Mouse (Mus musculus) cerebellum, postnatal 10 days (tissue): ENCODE data around the gene 4930502E18Rik.
"Not testable (repeated sequence)": the region's sequence is repeated elsewhere in the genome, so short reads cannot be mapped to it uniquely, and the experiment has no call there.

Experiments used
- DNase-seq, 2 experiments: peaks; one replicate each; pipeline ENCODE4 v3.0.0; 2021; ENCODE audit warnings: mixed read lengths in 2 of 2

4930502E18Rik gene

DNA sequence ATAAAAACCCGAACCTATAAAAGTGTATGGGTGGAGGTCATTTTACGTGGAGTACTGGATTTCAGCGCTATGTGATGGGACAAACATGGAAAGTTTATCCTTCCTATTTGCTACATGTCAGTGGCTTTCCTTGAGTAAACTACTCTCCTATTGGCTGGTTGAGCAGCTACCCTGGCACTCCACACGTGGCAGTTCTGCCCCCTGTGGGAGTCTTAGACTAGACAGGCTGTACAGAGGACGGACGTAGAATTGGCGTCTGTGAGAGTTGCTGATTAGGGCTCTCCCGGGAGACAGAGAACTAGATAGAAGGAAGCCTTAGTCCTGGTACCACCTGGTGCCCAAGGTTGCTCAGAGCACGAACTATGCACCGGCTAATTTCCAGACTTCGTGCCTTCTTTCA, at the start of gene 4930502E18Rik:
4930502E18Rik (plus strand) TSS at position 231 of the 400 bp plus-strand sequence.
- DNase-seq: no peak

DNA sequence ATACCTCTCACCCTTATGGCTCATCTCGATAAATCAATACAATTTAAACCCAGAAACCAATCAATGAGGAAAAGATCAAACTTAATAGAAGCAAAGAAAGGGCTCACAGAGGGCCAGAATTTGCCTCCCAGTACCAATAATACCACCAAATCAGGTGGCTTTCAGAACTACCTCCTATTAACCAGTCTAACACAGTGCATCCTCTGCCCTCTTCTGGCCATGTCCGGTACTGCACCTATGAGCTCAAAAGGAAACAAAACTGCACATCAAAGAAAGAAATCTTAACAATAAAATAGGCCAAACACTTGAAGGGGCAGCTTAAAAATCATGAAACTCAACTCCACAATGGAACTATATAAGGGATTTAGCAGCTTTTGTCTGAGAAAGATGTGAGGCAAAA, 47.7 kb upstream of the 4930502E18Rik start:
- DNase-seq: peak; percentile 74 to 86

DNA sequence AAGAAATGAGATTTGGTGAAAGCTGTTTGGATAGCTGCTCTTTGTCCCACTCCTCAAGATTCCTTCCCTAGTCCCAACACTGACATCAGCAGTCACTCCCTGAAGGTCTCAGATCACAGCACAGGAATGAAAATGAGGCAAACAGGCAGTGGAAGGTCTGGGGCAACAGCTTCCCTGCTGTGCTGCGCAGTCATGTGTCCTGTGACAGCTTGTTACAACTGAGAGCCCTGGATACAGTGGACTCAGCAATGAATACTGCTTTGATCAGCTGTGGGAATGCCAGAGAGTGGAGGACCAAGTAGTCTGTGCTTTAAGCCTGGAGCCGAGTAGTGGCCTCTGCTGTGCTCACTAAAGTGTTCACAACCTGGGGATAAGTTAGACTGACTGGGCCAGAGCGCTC, 42.0 kb upstream of the 4930502E18Rik start:
- not testable (repeated sequence) for DNase-seq

DNA sequence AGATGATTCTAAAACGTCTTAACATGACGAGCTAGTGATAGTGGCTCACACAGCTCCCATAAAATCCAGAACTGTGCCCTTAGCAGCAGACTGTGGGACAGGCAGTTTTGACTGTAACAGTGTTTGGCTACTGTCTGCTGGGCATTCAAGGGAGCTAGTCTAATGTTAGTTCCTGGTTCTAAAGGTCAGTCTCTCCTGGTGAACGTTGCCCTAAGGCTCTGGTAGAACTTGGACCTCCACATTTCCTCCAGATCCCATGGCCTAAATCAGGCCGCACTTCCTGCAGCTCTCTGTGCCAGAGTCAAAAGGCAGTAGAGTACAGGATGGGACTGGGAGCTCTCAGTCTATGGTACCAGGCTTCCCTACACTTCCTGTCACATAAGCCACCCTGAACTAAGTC, 40.0 kb upstream of the 4930502E18Rik start:
- not testable (repeated sequence) for DNase-seq

DNA sequence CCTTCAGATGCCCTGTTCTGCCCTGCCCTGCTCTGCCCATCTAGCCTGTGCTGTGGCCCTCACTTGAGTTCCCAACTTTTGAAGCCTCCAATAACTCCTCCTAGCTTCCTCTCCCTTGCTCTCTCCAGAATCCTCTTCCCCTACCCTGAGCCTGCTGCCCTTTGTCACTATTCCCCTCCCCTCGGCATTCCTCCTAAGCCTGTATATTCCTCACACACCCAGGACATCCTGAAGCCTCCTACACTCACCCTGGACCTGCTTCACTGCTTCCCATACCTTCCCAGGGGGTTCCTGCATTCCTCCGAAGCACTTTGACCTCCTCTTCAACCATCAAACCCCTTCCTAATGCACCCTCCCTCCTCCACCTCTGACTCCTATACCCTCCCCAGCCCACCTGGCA, 32.6 kb upstream of the 4930502E18Rik start:
- no peak for DNase-seq

DNA sequence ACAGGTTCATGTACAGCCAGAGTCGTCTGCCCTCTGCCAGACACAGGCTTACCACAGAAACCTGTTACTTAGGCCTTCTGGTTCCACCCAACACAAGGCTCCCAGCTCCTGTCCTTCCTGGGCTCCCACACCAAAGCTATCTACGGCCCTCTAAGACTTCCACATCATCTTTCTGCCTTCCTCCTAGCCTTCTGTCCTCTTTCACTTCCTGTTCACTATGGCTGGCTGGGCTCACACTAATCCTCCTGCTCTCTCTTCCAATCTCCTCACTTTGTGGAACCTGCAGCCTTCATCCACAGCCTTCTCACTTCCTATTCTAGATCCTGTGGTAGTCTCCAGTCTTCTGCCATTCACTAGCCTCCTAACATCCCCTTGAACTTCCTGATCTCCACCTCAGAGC, 31.5 kb upstream of the 4930502E18Rik start:
- no peak for DNase-seq

DNA sequence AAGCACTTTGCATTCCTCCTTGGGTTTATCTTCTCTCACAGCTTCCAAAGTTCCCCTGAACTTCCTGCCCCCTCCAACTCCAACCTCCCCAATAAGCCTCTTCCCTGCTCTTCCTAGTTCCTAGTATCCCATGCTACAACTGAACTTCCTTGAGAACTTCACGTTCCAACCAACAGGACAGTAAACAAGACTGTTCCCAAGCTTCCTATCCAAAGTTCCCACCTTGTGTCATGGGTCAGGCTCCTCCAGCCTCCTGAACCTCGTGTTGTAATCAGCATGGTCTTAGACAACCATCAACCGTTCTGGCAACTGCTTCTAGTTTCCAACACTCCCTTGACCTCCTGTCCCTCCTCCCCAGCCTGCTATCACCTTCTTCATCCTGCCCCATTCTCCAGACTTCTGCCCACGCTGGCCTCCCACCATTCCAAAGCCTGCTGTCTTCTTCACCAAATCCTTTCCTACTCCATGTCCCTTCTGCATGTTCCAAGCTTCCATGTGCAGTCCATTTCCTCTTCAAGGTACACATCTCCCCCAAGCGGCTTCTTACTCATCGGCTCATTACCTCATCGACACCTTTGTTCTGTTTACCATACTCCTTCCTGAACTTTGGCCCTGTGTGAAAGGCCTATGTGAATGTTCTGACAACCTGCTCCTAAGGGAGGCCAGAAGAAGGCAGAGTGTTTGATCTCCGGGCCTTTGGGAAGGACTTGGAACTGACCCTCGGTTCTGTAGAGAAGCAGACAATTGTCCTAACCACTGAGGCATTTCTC, 30.4 kb upstream of the 4930502E18Rik start:
- no peak for DNase-seq

DNA sequence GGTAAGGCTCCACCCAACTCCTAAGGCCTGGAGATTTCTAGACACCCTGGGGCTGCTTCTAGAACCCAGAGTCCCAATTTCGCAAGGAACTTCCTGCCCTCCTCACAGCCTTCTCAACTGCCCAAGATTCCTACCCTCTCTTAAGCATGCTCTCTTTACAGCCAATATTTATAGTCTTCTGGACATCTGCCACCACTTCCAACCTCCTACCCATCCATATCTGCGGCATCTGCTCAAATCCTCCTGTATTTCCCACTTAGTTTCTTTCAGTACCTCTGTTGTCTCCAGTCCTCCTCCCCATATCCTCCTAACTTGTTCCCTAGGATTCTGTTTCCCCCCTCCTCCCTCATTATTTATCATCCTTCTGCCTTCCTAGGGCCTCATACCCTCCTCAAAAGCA, 25.4 kb upstream of the 4930502E18Rik start:
- no peak for DNase-seq

DNA sequence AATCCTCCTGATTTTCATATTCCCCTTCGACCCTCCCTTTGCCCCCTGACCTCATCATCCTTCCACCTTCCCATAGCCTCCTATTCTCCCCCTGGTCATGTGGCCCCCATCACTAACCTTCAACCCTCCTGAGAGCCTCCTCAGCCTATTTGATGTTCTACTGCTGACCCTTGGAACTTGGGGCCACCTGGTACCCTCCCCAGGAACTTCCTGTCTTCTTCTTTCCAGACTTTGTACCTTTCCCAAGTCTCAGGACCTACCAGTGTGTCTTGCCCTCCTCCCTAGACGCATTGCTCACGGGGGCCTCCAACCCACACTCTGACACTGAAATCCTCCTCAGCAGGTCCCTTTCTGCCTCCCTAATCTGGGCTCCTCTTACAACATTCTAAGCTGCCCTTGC, 22.0 kb upstream of the 4930502E18Rik start:
- DNase-seq: no peak

DNA sequence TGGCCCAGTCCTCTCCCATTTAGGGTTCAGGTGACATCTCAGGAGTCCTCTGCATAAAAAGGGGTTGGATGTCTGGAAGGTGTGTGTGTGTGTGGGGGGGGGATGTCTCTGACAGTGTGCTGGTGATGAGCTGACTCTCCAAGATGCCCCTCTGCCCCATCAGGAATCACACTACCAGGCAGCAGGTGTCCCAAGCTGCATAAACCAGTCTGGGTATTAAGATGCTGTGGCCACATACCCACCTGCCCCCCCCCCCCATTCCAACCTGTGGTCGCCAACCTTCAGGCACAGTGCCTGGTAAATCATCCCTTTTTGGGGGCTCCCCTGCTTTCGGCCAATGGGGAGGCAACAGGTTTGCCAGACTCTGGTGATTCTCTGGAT, 8.7 kb upstream of the 4930502E18Rik start:
- DNase-seq: no peak

DNA sequence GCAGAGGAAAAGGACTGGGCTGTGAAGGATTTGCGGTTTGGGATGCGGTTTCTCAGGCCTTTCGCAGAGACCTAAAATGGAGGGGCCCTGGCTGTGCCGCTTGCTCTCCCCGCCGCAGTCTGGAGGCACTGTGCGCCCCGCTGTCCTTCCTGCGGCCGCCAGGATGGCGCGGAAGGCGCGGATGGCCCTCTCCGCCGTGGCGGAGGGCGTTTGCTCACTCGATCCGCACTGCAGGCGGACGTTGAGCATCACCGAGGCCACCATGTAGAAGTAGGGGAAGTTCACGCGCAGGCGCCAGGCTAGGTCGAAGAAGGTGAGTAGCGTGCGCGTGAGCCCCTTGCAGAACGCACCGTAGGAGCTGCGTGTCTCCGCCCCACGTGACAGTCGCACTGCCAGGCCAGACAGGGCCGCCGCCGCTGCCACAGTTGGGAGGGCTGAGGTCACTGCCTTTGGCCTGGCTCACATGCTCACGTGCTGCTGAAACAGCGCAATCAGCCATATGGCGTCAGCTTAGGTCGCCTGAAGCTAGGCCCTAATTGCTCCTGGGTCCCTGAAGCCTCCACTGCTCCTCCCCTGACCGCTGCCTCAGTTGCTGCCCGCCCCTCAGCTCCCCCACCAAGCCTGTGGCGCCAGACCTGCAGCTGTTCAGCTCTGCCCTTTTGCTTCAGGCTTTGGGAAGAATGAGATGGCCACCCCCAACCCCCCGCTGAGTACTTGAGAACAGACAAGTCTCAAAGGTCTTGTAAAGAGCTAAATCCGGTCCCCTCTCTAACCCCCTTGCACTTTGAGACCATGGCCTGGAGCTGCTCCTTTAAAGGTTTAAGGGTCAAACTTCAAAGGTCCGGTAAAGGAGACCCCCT, 8.1 kb upstream of the 4930502E18Rik start:
- DNase-seq: peak; percentile 76 to 78

DNA sequence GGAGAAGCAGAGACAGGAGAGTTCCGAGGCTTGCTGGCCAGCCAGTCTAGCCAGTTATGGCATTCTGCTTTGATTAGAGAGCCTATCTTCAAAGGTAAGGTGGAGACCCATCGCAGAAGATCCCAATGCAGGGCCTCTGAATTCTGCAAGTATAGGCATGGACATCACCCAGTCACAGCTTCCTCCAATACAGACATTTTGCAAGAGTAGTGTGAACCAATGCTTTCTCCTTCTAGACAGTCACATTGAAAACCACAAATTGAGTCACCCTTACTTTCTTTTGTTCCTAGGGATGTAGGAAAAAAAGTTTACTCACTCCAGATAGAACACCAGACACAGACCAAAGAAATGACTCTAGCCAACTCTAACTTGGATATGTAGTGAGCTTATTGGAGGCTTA, 4.3 kb downstream of the 4930502E18Rik start:
- DNase-seq: no peak

DNA sequence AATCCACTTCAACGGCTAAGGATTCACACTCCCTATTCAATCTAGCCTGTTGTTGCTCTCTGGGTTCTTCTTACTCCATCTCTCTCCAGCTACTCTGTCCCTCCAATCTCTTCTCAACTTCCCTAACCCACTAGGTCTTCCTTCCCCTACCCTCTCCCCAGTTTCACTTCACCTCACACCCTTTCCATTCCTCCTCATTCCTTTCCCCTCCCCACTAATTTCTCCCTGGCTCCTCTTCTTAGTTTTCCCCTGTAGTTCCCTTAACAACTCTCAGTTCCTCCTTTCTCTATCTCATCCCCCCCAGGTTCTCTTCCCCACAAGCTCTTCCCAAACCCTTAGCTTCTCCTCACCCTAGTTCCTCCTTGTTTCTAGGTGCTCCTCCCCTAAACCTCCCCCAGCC, 28.2 kb downstream of the 4930502E18Rik start:
- DNase-seq: no peak

DNA sequence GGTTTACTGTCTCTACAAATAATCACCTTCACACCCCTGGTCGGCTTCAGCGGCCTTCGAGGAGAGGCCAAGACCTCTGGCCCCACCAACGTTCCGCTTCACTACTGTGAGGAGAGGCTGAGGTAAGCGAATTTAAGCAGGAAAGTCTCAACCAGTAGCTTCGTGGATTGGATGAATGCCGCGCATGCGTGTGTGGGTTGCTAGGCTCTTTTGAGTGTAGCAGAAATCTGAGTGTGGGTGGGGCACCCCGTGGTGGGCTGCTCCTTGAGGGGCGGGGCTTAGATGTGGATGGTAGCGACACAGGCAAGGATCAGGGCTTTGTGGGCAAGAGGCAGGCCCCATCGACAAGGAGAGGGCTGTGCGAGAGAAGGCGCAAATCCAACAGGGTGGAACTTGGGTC, 33.1 kb downstream of the 4930502E18Rik start, which contains the start of gene 1700013H16Rik:
1700013H16Rik (minus strand) TSS at position 96 of the 400 bp plus-strand sequence.
- DNase-seq: no peak

DNA sequence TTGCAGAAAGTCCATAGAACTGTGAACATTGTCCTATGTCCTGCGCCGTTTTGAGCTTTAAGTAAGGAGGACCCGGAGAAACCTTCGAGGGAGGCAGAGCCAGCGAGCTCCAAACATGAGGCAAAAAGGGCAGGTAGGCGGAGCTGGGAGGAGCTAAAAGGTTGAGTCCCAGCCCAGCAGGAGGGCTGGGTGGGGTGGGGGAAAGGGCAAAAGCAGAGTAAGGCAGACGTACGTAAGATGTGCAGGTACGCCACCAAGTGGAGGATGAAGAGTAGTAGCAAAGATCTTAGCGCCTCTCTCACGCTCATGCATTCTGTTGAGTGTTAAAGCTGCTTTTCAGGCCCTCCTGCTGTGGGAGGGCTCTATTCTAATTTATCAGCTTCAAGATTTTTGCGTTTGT, 51.6 kb downstream of the 4930502E18Rik start, which contains the start of gene Zfp36l3:
Zfp36l3 (minus strand) TSS at position 119 of the 400 bp plus-strand sequence.
- no peak for DNase-seq
